Mouse (Mus musculus): ENCODE measurements around the gene Chrnb2. TPM values are rescaled to one million over a fixed set of nuclear protein-coding genes. Genes with fewer than 3 reads are reported as not detected.

The Chrnb2 gene
- total and polyA plus RNA-seq, 3 experiments, result 1.6 to 4.0 TPM; not detected in 1

- peak; percentile 78 for TF ChIP-seq BHLHE40 (IDR thresholded peaks at IDR 0.05; ENCODE audit: borderline replicate concordance, low read depth, low read length)
Observed at GRCm38 (mm10) chr3:89772588-89772967, 8.1 kb upstream of the Chrnb2 start (continued).

DNA sequence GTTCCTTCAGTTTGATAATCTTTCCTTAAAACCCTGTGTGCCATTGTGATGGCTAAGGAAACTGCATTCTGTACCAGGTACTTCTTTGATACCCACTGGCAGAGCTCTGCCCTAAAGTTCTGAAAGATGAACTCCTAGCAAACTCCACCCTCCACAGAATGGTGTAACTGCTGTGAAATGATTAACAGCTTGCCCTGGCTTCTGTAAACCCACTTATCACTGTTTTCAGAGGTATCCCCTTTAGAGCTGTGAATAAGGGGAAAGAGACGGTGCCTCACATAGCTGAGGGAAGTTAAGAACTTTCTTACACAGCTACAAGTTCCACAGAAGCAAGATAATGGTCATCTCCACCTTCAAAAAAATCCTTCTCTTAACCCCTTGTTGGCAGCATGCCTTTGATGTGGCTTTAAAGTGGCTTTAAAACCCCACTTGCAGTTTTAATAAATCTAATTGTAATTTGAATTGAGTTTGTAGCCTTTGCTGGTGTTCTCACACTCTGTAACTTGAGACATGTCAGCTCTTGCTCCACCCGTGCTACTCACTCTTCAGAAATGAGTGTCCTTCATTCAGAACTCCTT, 6.1 kb upstream of the Chrnb2 start:
- Histone ChIP-seq H3K4me1 (ENCODE audit: control insufficient read depth in 1 of 2, insufficient read depth in 2 of 2, low read length in 2 of 2) (peaks cover 22 to 34% of the 10 kb centered on the region in 2 experiments), H3K9ac (ENCODE audit: control insufficient read depth, low read depth, low read length, poor library complexity, severe bottlenecking) (peak overlapping the region; percentile 78), H3K9me3 (replicated peaks; ENCODE audit: insufficient read depth, low read length) (no peaks in the 10 kb centered on the region), H3K36me3 (ENCODE audit: control insufficient read depth in 1 of 2, insufficient read depth in 2 of 2, low read length in 2 of 2) (peaks cover 0 to 36% of the 10 kb centered on the region in 2 experiments; a peak in 3 of 4 replicates), H3K27me3 (ENCODE audit: control insufficient read depth in 1 of 2, insufficient read depth in 2 of 2, low read length in 2 of 2) (no peaks in the 10 kb centered on the region), H3K27ac (ENCODE audit: control insufficient read depth, low read depth, low read length) (peak overlapping the region; percentile 82), H3K4me3 (ENCODE audit: control insufficient read depth in 1 of 2, insufficient read depth in 1 of 2, low read depth in 2 of 2, low read length in 2 of 2) (peak overlapping the region; percentile 1 to 30; a peak in 2 of 4 replicates), H3K79me2 (ENCODE audit: control insufficient read depth, insufficient read depth, low read length, poor library complexity) (peaks cover 38% of the 10 kb centered on the region)
- TF ChIP-seq POLR2A (IDR thresholded peaks at IDR 0.05; ENCODE audit: control insufficient read depth in 1 of 2, insufficient read depth in 1 of 2, low read depth in 1 of 2, low read length in 2 of 2, poor library complexity in 1 of 2), result 0 out of 4 replicates have a peak, but pooled peaks of 1 of the 2 experiments have one; percentile 36
- peak; percentile 5; the same call in 1 of the 2 replicates for TF ChIP-seq USF1 (IDR thresholded peaks at IDR 0.05; ENCODE audit: low read depth, low read length)
- TF ChIP-seq MAX (IDR thresholded peaks at IDR 0.05; ENCODE audit: low read length), result no peak
- peak; percentile 31; the same call in 1 of the 2 replicates for TF ChIP-seq KAT2A (conservative IDR thresholded peaks at IDR 0.05; ENCODE audit: low read depth, low read length)
- peak; percentile 64 for TF ChIP-seq GATA1 (IDR thresholded peaks at IDR 0.05; ENCODE audit: low read depth, low read length)
- peak; percentile 33; the same call in 1 of the 2 replicates for TF ChIP-seq SIN3A (IDR thresholded peaks at IDR 0.05; ENCODE audit: low read length)
- peak; percentile 68 for TF ChIP-seq TAL1 (IDR thresholded peaks at IDR 0.05; ENCODE audit: low read length)
- TF ChIP-seq USF2 (IDR thresholded peaks at IDR 0.05; ENCODE audit: borderline replicate concordance in 1 of 2, insufficient read depth in 1 of 2, low read depth in 1 of 2, low read length in 2 of 2), result 0 out of 4 replicates have a peak, but pooled peaks of 1 of the 2 experiments have one; percentile 10
- no peak for TF ChIP-seq MAZ (IDR thresholded peaks at IDR 0.05; ENCODE audit: low read depth, low read length)
- TF ChIP-seq MYC (IDR thresholded peaks at IDR 0.05; ENCODE audit: low read depth, low read length), result 0 out of 2 replicates have a peak, but pooled peaks have one; percentile 38
- TF ChIP-seq HCFC1 (IDR thresholded peaks at IDR 0.05; ENCODE audit: low read depth, low read length), result no peak
- TF ChIP-seq ETS1 (IDR thresholded peaks at IDR 0.05; ENCODE audit: low read depth, low read length), result 0 out of 2 replicates have a peak, but pooled peaks have one; percentile 23
- peak; percentile 10 to 84; a peak in 3 of 4 replicates for TF ChIP-seq EP300 (IDR thresholded peaks at IDR 0.05; ENCODE audit: low read depth in 1 of 2, low read length in 2 of 2)
- peak; percentile 67; the same call in 1 of the 2 replicates for TF ChIP-seq MXI1 (IDR thresholded peaks at IDR 0.05; ENCODE audit: low read depth, low read length)
- peak; percentile 54; the same call in 1 of the 2 replicates for TF ChIP-seq TCF12 (IDR thresholded peaks at IDR 0.05; ENCODE audit: low read depth, low read length)
- TF ChIP-seq ZNF384 (IDR thresholded peaks at IDR 0.05; ENCODE audit: low read depth, low read length), result peak; percentile 66
- TF ChIP-seq RCOR1 (IDR thresholded peaks at IDR 0.05; ENCODE audit: low read depth, low read length), result peak; percentile 60; the same call in 1 of the 2 replicates
- 0 out of 2 replicates have a peak, but pooled peaks have one; percentile 15 for TF ChIP-seq JUND (IDR thresholded peaks at IDR 0.05; ENCODE audit: low read depth, low read length)
- TF ChIP-seq POLR2AphosphoS5 (IDR thresholded peaks at IDR 0.05; ENCODE audit: borderline replicate concordance, low read depth, low read length), result no peak
- TF ChIP-seq POLR2AphosphoS2 (IDR thresholded peaks at IDR 0.05; ENCODE audit: low read length), result peak; percentile 76
- no peak for TF ChIP-seq ZKSCAN1 (IDR thresholded peaks at IDR 0.05; ENCODE audit: low read depth, low read length)
- 0 out of 2 replicates have a peak, but pooled peaks have one; percentile 42 for TF ChIP-seq CHD1 (IDR thresholded peaks at IDR 0.05; ENCODE audit: low read depth, low read length)
- DNase-seq (ENCODE audit: low read depth, low spot score), result peak; percentile 82
